Mouse (Mus musculus): ENCODE results near the gene Artn. TPM values are rescaled to one million over a fixed set of nuclear protein-coding genes. Genes with fewer than 3 reads are reported as not detected.

The Artn gene
- total RNA-seq (2021), result 1 to 10 TPM; 1.4 to 1.7 TPM
- long read RNA-seq, result 0 reads

DNA sequence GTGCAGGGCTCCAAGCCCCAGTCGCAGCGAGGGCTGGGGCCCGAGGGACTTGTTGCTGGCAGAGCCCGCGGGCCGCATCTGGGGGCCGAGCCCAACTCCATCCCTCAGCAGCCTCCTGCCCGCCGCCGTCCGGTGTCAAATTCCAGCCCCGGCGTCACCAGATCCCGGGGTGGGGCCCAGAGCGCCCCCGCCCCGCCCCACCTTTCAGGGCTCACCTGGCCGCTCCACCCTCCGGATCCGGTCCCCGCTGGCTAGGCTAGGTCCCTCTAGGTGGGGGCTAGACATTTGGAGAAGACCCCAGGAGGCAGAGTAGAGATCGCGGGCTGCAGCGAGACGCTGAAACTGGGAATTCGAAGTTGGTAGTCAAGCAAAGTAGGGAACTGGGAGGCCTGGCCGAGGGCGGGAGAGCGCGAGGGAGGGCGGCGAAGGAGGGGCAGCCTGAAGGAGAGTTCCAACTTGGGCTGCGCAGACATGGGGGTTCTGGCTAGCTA lies at the start of gene Artn:
Gene Artn, minus strand, starts transcription at position 373 of the 491 bp plus-strand sequence.
- no peak for DNase-seq (ENCODE audit: low spot score in 2 of 2)

DNA sequence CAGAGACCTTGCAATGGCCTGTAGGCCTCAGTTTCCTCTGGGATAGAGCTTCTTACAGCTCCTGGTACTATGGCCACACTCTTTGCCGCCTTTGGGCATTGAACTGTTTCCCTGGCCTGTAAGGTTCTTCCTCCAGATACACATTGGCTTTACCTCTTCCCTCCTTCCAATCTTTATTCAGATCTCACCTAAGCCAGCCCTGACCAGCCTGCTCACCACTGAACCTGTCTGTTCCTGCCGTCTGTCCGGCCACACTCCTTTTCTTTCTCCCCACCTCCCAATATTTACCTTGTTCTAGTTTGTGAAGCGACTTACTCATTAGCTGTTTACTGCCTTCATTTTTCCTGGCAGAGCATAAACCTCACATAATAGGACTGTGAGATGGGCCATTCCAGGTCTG lies 49.6 kb upstream of the Artn start:
- no peak for DNase-seq (ENCODE audit: low spot score in 2 of 2)

DNA sequence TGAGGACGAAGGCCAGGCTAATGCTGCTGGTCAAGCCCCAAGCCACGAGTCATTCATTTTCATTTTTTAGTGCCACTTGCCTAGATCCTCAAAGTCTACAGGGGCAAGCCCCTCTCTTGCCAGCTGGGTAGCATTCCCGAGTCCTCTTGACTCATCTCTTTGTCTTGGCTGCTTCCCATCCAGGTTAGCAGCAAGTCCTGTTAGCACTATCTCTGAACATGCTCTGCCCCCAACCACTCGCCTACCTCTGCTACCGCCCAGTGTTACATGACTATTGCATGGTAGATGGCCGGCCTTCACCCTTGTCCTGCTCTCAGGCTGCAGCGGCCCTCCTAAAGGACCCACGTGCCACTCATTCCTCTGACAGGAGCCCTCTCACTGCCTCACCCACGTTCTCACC lies 48.7 kb upstream of the Artn start:
- no peak for DNase-seq (ENCODE audit: low spot score in 2 of 2)

DNA sequence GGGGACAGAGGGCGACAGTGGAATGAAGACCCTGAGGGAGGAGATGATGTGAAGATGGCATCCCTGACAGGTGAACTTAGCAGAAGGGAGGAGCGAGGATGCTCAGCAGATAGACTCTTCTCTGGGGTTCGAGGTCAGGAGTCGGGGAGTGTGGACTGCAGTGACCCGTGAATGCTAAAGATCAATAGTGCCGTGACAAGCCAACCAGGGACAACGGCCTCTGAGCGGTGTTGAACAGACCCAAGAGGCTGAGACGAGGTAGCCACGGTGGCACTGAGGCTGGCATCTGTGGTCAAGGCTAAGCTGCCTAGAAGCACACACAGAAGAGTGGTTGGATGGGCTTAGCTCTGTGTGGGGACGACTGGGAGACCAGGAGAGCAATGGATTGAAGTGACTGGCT lies 48.3 kb upstream of the Artn start:
- no peak for DNase-seq (ENCODE audit: low spot score in 2 of 2)

GRCm38 (mm10) chr4:117977371-117977770 lies 47.8 kb upstream of the Artn start:
- DNase-seq (ENCODE audit: low spot score in 2 of 2), result no peak

DNA sequence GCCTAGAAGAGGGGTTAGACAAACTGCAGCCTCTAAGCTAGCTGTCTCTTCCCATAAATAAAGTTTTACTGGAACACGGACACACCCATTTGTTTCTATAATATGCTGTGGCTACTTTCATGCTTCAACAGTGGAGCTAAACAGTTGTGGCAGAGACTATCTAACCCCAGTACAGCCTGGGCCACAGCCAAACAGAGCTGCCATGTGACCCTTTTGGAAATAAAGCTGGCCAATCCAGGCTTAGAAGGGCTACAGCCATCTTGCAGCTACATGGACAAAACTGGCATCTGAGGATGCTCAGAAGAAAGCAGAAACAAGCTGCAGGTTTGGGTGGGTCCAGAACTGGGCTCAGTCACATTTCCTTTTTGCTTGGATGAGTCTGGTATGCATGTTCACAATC lies 46.3 kb upstream of the Artn start:
- DNase-seq (ENCODE audit: low spot score in 2 of 2), result no peak

GRCm38 (mm10) chr4:117974719-117975118 lies 45.2 kb upstream of the Artn start:
- DNase-seq (ENCODE audit: low spot score in 2 of 2), result no peak

GRCm38 (mm10) chr4:117972999-117973398 lies 43.4 kb upstream of the Artn start:
- DNase-seq (ENCODE audit: low spot score in 2 of 2), result no peak

DNA sequence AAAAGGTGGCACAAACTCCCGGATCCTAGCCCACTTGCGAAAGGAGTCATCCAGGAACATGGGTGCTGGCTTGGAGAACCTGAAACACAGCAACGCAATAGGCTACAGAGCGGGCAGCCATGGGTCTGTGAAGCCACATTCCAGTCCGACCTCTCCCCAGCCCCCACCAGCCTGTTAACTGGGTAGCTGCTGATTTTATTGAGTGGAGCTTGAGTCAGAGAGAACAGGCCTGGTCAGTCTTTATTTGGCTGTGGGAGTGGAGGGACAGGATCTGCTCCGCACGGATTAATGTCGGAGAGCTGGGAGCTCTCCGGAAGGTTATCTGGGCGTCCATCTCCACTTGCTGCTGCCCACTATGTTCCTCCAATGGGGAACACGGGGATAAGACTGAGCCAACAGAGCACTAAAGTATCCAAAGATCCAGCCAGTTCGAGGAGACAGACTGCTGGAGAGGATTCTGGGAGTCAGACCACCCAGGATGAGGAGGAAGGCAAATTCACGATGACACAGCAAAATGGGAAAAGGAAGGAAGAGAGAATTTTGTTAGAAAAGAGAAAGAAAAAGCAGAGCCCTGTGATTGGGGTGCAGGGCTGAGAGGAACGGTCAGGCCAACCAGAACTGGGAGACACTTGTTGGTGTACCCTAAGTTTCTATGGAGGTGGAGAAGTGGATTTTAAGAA lies 34.9 kb upstream of the Artn start:
- no peak for DNase-seq (ENCODE audit: low spot score in 2 of 2)

DNA sequence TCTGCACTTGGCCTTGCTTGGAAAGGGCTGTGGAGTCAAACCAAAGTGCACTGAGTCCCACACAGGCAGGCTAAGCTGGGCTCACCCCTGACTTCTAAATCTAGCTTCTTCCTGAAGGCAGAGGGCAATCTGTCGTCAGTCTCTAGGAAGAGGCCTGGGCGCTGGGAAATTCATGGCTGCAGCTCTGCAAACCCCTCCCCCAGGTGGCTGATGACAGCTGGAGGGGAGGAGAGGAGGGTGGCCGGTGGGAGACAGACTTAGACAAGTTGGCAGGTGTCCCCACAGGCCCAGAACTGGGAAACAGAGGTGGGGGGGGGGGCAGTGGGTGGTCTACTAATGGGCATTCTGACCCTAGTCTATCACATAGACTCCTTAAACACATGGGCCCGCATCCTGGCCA lies 27.9 kb upstream of the Artn start:
- no peak for DNase-seq (ENCODE audit: low spot score in 2 of 2)

DNA sequence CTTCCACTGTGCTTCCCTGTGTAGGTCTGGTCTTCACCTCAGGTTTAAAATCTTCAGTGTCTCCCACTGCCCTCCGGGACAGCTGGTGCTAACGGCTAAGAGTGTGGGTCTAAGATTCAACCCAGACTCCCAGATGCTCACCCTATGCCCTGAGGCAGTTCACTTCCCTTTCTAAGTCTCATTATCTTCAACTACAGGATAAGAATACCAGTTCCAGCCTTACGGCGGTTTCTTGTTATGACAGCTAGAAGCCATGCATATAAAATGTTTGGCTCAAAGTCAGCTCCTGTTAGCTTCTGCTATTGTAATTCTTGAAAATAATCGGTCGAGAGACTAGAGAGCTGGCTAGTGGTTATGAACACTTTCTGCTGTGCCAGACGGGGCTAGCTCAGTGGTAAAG lies 17.9 kb upstream of the Artn start:
- no peak for DNase-seq (ENCODE audit: low spot score in 2 of 2)

- DNase-seq (ENCODE audit: low spot score in 2 of 2), result no peak
Measured at GRCm38 (mm10) chr4:117946639-117947305, 17.2 kb upstream of the Artn start.

- no peak for DNase-seq (ENCODE audit: low spot score in 2 of 2)
Measured at GRCm38 (mm10) chr4:117943317-117943716, 13.8 kb upstream of the Artn start.

DNA sequence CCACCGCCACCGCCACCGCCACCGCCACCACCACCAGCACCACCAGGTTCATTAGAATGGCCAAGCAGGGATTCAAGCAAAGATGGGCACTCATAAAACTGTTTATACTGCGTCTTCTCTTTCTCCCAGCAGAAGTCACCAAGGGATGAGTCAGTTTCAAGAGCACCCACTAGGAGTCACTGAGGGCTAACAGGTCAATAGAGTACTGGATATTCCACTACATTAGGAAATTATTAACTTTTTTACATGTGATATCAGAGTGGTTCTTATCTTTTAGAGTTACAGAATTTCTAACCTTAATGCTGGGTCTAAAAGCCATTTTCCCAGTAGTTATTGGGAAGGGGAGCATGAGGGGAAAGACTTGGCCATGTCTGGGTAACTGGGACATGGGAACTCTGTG lies 7.4 kb upstream of the Artn start:
- no peak for DNase-seq (ENCODE audit: low spot score in 2 of 2)

- DNase-seq (ENCODE audit: low spot score in 2 of 2), result no peak
Measured at GRCm38 (mm10) chr4:117934081-117934480, 4.5 kb upstream of the Artn start.

- no peak for DNase-seq (ENCODE audit: low spot score in 2 of 2)
Measured at GRCm38 (mm10) chr4:117933248-117933647, 3.7 kb upstream of the Artn start.

- DNase-seq (ENCODE audit: low spot score in 2 of 2), result no peak
Measured at GRCm38 (mm10) chr4:117928699-117929241, 793 bp downstream of the Artn start.

- no peak for DNase-seq (ENCODE audit: low spot score in 2 of 2)
Measured at GRCm38 (mm10) chr4:117928234-117928633, 1.3 kb downstream of the Artn start.

DNA sequence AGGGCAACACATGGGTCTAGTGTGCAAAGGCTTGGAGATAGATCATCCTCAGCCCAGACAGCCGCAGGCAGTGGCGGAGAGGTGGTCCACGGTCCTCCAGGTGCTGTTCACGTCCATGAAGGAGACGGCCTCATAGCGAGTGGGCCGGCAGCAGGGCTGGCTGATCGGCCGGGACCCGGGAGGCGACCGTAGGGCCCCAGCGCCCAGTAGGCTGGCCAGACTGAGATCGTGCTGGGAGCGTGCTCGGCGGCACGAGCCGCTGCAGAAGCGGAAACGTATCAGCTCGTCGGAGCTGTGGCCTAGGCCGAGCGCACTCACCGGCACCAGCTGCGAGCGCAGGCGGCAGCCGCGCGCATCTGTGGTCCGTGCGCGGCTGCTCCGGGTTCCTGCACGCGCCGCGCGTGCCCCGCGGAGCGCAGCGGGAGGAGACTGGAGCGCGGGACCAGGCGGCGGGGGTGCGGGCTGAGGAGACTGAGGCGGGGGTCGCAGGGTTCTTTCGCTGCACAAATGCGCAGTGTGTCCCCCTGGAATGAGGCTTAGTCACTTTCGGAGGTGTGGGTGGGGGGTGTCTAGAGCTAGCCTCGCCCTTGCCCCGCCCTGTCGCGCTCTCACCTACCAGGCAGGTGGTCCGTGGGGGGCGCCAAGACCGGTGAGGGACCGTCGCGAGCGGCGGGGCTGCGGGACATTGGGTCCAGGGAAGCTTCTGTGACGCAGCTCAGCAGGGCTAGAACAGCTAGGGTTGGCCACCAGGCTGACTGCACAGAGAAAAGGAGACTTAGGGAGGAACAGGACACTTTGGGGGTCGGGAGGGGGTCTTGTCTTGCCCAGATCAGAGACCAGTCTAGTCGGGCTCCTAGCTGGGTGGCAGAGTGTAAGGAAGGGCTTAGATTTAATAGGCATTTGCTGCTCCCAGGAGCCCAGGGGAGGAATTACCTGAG lies 2.7 kb downstream of the Artn start:
- DNase-seq (ENCODE audit: low spot score in 2 of 2), result peak in 1 of 2 experiments; percentile 57

DNA sequence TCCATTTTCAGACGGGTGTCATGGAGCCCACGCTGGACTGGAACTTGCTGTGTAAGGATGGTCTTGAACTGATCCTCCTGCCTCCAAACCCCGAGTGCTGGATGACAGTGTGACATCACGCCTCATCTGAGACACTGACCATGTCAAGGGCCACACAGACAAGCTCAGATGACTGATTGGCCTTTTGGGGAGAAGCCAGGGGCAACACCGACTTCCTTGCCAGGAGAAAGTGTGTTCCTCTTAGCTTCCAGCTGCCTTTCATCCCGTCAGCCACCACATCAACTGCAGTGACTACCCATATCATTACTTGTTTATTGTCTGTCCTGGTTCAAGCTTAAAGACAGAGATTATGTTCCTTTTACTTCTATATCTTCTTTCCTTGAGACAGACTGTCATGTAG lies 4.6 kb downstream of the Artn start:
- DNase-seq (ENCODE audit: low spot score in 2 of 2), result no peak

GRCm38 (mm10) chr4:117923450-117923849 lies 6.1 kb downstream of the Artn start:
- DNase-seq (ENCODE audit: low spot score in 2 of 2), result no peak

Measured in layer of hippocampus, adult 18-20 months (tissue).